Mouse (Mus musculus): ENCODE data around the gene Kcnmb4. TPM values are rescaled to one million over a fixed set of nuclear protein-coding genes. Genes with fewer than 3 reads are reported as not detected.

The Kcnmb4 gene
- polyA plus RNA-seq, 1 experiment from 2014 or later: 28.3 TPM

DNA sequence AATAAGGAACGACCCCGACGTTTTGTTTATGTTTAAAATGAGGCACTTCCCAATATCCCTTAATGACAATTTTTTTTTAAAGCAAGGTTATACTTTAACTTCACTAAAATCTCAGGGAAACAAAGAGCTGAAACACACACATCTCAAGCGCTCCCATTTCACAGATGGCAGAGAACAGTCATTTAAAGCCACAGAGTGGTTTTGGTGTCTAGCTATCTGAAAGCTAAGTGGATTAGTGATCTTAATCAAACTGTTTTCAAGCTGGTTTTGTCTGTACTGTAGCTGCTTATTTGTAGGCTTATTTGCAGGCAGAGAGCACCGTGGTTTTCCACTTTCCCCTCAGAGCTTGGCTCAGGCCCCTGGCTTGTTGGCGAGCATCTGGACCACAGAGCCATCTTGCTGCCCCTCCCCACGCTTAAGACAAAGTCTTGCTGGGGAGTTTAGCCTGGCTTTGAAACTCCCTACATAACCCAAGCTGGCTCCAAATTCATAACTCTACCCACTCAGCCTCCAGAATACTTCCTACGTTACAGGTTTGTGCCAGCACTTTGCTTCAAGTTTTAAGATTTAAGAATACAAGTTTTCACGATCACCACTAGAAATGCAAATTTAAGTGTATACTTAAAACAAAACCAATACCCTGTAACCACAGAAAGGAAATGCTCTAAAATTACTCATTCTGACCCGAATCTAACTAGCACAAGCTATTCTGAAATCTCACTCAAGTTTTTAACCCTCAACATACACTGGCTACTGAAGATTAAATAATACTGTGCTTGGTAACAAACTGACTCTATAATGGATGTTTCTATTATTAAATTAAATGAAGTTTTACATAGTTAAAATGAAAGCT is 13.4 kb upstream of the Kcnmb4 start:
- no peaks in the 10 kb centered on the region for H3K9me3 ChIP-seq (ENCODE audit: control insufficient read depth, low read length)
- no peak overlapping the region for H3K4me3 ChIP-seq (ENCODE audit: low read length)
- WGBS: 80% methylated on average over 10 of the region's 10 CpGs
- no peaks in the 10 kb centered on the region for H3K27me3 ChIP-seq (replicated peaks; ENCODE audit: control insufficient read depth, insufficient read depth, low read length)
- no peak overlapping the region for H3K9ac ChIP-seq (ENCODE audit: low read depth, low read length)
- peaks cover 11% of the 10 kb centered on the region; the same call in 1 of the 2 replicates for H3K36me3 ChIP-seq (ENCODE audit: control insufficient read depth, insufficient read depth, low read length)
- ATAC-seq: no peak
- no peak overlapping the region for H3K27ac ChIP-seq (ENCODE audit: low read depth, low read length)
- H3K4me1 ChIP-seq (ENCODE audit: control insufficient read depth, insufficient read depth, low read depth, low read length): no peaks in the 10 kb centered on the region
- H3K4me2 ChIP-seq (ENCODE audit: low read length): no peak overlapping the region

DNA sequence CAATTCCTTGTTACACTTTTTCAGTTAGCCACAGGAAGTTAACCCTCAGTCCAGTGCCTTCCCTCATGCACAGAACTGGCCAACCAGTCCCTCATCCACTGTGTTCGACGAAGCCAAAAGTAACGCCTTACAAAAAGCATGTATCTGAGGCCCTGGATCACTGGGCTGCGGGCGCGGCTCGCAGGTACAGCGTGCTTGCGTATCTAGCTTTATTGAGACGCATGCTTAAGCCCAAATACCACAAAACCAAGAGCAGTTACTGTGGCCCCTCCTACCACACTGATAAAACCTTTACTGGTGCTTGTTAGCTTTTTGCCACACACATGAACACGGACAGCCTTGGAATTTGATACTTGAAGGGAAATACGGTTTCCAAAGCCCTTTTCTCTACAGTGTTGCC is 8.2 kb upstream of the Kcnmb4 start:
- Histone ChIP-seq H3K4me2 (ENCODE audit: low read length) (no peak overlapping the region), H3K36me3 (ENCODE audit: control insufficient read depth, insufficient read depth, low read length) (peaks cover 11% of the 10 kb centered on the region; the same call in 1 of the 2 replicates), H3K9me3 (ENCODE audit: control insufficient read depth, low read length) (0 out of 2 replicates have a peak, but pooled peaks cover 2% of the 10 kb centered on the region), H3K27me3 (replicated peaks; ENCODE audit: control insufficient read depth, insufficient read depth, low read length) (no peaks in the 10 kb centered on the region), H3K9ac (ENCODE audit: low read depth, low read length) (no peak overlapping the region), H3K4me1 (ENCODE audit: control insufficient read depth, insufficient read depth, low read depth, low read length) (no peaks in the 10 kb centered on the region), H3K27ac (ENCODE audit: low read depth, low read length) (no peak overlapping the region), H3K4me3 (ENCODE audit: low read length) (no peak overlapping the region)
- no peak for ATAC-seq
- 90% methylated on average over 12 of the region's 12 CpGs for WGBS

DNA sequence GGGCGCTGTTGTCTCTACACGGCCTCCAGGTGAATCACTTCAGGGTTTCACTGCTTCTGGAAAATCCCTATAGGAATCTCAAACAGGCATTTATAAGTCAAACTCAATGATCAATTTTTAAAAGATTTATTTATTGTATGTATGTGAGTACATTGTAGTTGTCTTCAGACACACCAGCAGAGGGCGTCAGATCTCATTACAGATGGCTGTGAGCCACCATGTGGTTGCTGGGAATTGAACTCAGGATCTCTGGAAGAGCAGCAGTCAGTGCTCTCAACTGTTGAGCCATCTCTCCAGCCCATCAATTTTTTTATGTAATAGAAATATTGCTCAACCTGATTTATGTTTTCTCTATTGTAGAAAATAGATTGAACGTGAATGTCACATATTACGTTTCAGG is 7.3 kb upstream of the Kcnmb4 start:
- 93% methylated on average over 5 of the region's 5 CpGs for WGBS
- no peak for ATAC-seq

DNA sequence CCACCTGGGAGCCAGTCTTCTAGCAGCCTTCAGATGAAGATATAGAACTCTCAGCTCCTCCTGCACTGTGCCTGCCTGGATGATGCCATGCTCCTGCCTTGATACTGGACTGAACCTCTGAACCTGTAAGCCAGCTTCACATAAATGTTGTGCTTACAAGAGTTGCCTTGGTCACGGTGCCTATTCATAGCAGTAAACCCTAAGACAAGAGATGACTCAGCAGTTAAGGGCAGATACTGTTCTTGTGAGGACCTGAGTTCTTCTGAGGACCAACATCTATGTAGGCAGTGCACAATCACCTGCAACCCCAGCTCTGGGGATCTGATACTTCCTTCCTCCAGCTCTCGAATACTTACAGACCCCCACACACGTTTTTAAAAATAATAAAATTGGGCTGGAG is 2.9 kb upstream of the Kcnmb4 start:
- no peak for ATAC-seq
- no peak overlapping the region for H3K27ac ChIP-seq (ENCODE audit: low read depth, low read length)
- WGBS: 88% methylated on average over 3 of the region's 3 CpGs

More for the DNA sequence above, 7.3 kb upstream of the Kcnmb4 start:
- Histone ChIP-seq H3K9ac (ENCODE audit: low read depth, low read length) (no peak overlapping the region), H3K9me3 (ENCODE audit: control insufficient read depth, low read length) (0 out of 2 replicates have a peak, but pooled peaks cover 2% of the 10 kb centered on the region), H3K4me1 (ENCODE audit: control insufficient read depth, insufficient read depth, low read depth, low read length) (no peaks in the 10 kb centered on the region), H3K27ac (ENCODE audit: low read depth, low read length) (no peak overlapping the region), H3K4me2 (ENCODE audit: low read length) (no peak overlapping the region), H3K27me3 (replicated peaks; ENCODE audit: control insufficient read depth, insufficient read depth, low read length) (no peaks in the 10 kb centered on the region), H3K4me3 (ENCODE audit: low read length) (no peak overlapping the region), H3K36me3 (ENCODE audit: control insufficient read depth, insufficient read depth, low read length) (peaks cover 8% of the 10 kb centered on the region; the same call in 1 of the 2 replicates)

DNA sequence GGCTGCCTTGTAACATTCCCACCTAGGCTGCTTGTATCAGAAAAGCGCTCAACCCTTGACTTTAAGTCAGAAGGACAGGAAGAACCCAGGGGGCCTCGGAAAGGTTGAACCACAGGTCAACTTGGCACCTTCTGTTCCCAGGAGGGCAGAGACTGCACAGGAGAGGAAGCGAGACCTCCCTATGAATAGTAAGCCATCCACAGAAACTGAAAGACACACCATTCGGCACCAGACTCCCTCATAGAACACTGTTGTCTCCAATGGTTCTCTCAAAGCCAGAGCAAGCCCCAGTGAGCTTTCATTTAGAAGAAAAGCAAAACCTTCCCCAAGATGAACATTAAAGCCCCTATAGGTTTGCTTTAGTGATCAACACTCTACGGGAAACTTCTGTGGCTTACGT is 2.0 kb upstream of the Kcnmb4 start:
- no peak overlapping the region for H3K4me3 ChIP-seq (ENCODE audit: low read length)
- no peak for ATAC-seq
- no peak overlapping the region for H3K9ac ChIP-seq (ENCODE audit: low read depth, low read length)
- 0 out of 2 replicates have a peak, but pooled peaks cover 2% of the 10 kb centered on the region for H3K9me3 ChIP-seq (ENCODE audit: control insufficient read depth, low read length)
- H3K4me2 ChIP-seq (ENCODE audit: low read length): peak overlapping the region; percentile 96
- no peak overlapping the region for H3K27ac ChIP-seq (ENCODE audit: low read depth, low read length)
- no peaks in the 10 kb centered on the region for H3K27me3 ChIP-seq (replicated peaks; ENCODE audit: control insufficient read depth, insufficient read depth, low read length)
- WGBS: 72% methylated on average over 6 of the region's 6 CpGs
- H3K4me1 ChIP-seq (ENCODE audit: control insufficient read depth, insufficient read depth, low read depth, low read length): peaks cover 15% of the 10 kb centered on the region
- H3K36me3 ChIP-seq (ENCODE audit: control insufficient read depth, insufficient read depth, low read length): no peaks in the 10 kb centered on the region

More for the DNA sequence above, 2.9 kb upstream of the Kcnmb4 start:
- no peak overlapping the region for H3K4me3 ChIP-seq (ENCODE audit: low read length)
- H3K9me3 ChIP-seq (ENCODE audit: control insufficient read depth, low read length): 0 out of 2 replicates have a peak, but pooled peaks cover 2% of the 10 kb centered on the region
- H3K36me3 ChIP-seq (ENCODE audit: control insufficient read depth, insufficient read depth, low read length): no peaks in the 10 kb centered on the region
- no peak overlapping the region for H3K4me2 ChIP-seq (ENCODE audit: low read length)
- no peaks in the 10 kb centered on the region for H3K27me3 ChIP-seq (replicated peaks; ENCODE audit: control insufficient read depth, insufficient read depth, low read length)
- no peak overlapping the region for H3K9ac ChIP-seq (ENCODE audit: low read depth, low read length)
- H3K4me1 ChIP-seq (ENCODE audit: control insufficient read depth, insufficient read depth, low read depth, low read length): peaks cover 15% of the 10 kb centered on the region

DNA sequence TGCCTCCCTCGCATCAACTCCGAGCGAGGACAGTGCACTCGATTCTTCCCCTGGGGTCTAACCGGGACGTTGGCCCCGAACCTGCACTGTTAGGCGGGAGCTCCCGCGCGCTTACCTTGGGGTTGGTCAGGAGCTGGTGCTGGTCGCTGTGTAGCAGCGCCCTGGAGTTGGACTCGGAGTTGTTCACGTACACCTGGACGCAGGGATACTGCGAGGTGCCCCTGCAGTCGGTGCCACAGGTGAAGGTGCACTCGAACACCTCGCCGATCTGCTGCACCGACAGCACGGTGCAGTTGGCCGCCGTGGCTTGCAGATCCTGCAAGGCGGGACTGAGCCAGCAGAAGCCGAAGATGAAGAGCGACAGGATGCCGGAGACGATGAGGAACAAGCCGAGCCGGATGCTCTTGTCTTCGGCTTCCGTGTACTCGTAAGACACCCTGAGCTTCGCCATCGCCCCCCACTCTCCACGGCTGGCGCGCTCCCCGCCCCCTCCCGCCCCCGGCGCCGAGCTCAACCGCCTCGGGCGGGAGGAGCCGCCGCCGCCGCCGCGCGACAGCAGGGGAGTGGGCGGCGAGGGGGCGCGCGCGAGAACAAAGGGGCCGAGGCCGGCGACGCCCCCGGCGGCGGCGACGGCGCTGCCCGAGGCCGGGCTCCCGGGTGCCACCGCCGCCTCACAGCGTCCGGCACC is 463 bp downstream of the Kcnmb4 start:
- H3K27me3 ChIP-seq (replicated peaks; ENCODE audit: control insufficient read depth, insufficient read depth, low read length): no peaks in the 10 kb centered on the region
- under 1% methylated on average over 36 of the region's 78 CpGs for WGBS
- H3K36me3 ChIP-seq (ENCODE audit: control insufficient read depth, insufficient read depth, low read length): no peaks in the 10 kb centered on the region
- ATAC-seq: peak; percentile 82
- 0 out of 2 replicates have a peak, but pooled peaks cover 2% of the 10 kb centered on the region for H3K9me3 ChIP-seq (ENCODE audit: control insufficient read depth, low read length)
- H3K4me2 ChIP-seq (ENCODE audit: low read length): peak overlapping the region; percentile 96
- H3K27ac ChIP-seq (ENCODE audit: low read depth, low read length): peak overlapping the region; percentile 91
- peaks cover 15% of the 10 kb centered on the region for H3K4me1 ChIP-seq (ENCODE audit: control insufficient read depth, insufficient read depth, low read depth, low read length)
- peak overlapping the region; percentile 82 for H3K4me3 ChIP-seq (ENCODE audit: low read length)
- H3K9ac ChIP-seq (ENCODE audit: low read depth, low read length): peak overlapping the region; percentile 88

DNA sequence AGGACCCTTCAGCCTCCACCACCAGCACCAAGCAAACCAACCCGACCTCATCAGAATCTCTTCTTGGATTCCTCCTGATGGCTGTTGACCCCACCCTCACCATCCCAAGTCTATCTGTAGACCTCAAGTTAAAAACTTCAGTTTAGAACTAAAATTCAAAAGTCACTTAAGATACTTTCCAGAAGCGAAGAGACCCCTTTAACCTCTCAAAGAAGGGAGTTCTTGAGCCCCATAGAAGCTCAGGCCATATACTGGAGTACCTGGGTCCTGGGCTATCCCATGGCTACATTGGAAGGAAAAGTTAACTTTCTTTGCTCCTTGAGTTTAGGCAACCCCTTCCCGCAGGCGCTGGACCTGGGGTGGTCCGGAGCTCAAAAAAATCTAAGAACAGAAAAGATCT is 1.1 kb downstream of the Kcnmb4 start:
- H3K4me1 ChIP-seq (ENCODE audit: control insufficient read depth, insufficient read depth, low read depth, low read length): peaks cover 15% of the 10 kb centered on the region
- H3K4me3 ChIP-seq (ENCODE audit: low read length): peak overlapping the region; percentile 82
- 13% methylated on average over 5 of the region's 5 CpGs for WGBS
- H3K4me2 ChIP-seq (ENCODE audit: low read length): peak overlapping the region; percentile 96
- peak overlapping the region; percentile 88 for H3K9ac ChIP-seq (ENCODE audit: low read depth, low read length)
- no peaks in the 10 kb centered on the region for H3K27me3 ChIP-seq (replicated peaks; ENCODE audit: control insufficient read depth, insufficient read depth, low read length)
- H3K9me3 ChIP-seq (ENCODE audit: control insufficient read depth, low read length): 0 out of 2 replicates have a peak, but pooled peaks cover 2% of the 10 kb centered on the region
- H3K27ac ChIP-seq (ENCODE audit: low read depth, low read length): no peak overlapping the region; the same call in 1 of the 2 replicates
- no peaks in the 10 kb centered on the region for H3K36me3 ChIP-seq (ENCODE audit: control insufficient read depth, insufficient read depth, low read length)
- ATAC-seq: peak; percentile 2

DNA sequence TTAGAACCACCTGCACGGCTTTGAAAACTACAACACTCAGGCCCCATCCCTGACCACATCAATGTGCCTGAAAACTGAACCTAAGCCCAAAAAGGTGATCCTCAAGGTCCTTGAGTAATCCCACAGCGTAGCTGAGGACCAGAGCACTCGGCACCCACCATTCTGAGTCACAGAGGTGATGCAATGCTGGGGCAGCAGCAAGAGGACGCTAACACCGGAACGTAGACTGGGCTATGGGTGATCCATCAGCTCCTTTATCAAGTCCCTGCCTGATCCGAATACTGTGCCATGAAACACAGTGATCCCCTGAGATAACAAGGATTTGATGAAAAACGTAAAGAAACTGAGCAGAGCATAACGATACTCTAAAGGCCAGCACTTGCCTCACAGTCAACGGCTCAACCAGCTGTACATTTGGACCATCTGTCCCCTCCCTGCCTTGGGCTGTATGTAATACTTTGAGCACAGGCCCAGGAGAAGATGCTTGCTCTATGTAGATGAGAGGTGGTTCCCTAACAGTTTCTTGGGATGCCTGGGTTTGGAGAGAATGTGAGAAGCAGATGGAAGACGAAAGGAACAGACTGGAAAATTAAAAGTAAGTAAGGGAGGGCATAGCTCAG is 3.3 kb downstream of the Kcnmb4 start:
- no peak for ATAC-seq
- H3K9ac ChIP-seq (ENCODE audit: low read depth, low read length): peak overlapping the region; percentile 17
- H3K4me3 ChIP-seq (ENCODE audit: low read length): no peak overlapping the region
- H3K9me3 ChIP-seq (ENCODE audit: control insufficient read depth, low read length): 0 out of 2 replicates have a peak, but pooled peaks cover 2% of the 10 kb centered on the region
- H3K36me3 ChIP-seq (ENCODE audit: control insufficient read depth, insufficient read depth, low read length): no peaks in the 10 kb centered on the region
- no peaks in the 10 kb centered on the region for H3K27me3 ChIP-seq (replicated peaks; ENCODE audit: control insufficient read depth, insufficient read depth, low read length)
- H3K4me1 ChIP-seq (ENCODE audit: control insufficient read depth, insufficient read depth, low read depth, low read length): peaks cover 15% of the 10 kb centered on the region
- no peak overlapping the region for H3K27ac ChIP-seq (ENCODE audit: low read depth, low read length)
- H3K4me2 ChIP-seq (ENCODE audit: low read length): peak overlapping the region; percentile 31
- WGBS: 73% methylated on average over 11 of the region's 11 CpGs
